Mouse (Mus musculus) megakaryocyte, adult 5-6 weeks (primary cell): Measurements from ENCODE around the gene Igfbp5. TPM values are rescaled to one million over a fixed set of nuclear protein-coding genes. Genes with fewer than 3 reads are reported as not detected.

ENCODE experiments used
- ATAC-seq: 2 replicates; pipeline ENCODE4 v1.8.0; 2016; ENCODE audit warnings: mild to moderate bottlenecking, inconsistent platforms; ENCODE audit not compliant: poor library complexity, severe bottlenecking
- total RNA-seq, 2 experiments: library from RNA; stranded (forward) in 1 of 2; stranded (reverse) in 1 of 2; fragments of 153-499, 151-499 nt in 1 of 2; fragments of 221-1000, 200-1000 nt in 1 of 2; gene quantifications; 2 replicates each; pipeline versions ENCODE4 v1.2.3 to v1.2.4; 2015 to 2017

The Igfbp5 gene
- total RNA-seq, 2 experiments from 2014 or later = 1.2 to 2.9 TPM

- no peak for ATAC-seq
These were observed 25.6 kb downstream of the Igfbp5 start for GRCm38 (mm10) chr1:72849037-72849436.

GRCm38 (mm10) chr1:72847849-72848380, 26.8 kb downstream of the Igfbp5 start:
- ATAC-seq = no peak

GRCm38 (mm10) chr1:72844675-72845074, 30.0 kb downstream of the Igfbp5 start:
- no peak for ATAC-seq

DNA sequence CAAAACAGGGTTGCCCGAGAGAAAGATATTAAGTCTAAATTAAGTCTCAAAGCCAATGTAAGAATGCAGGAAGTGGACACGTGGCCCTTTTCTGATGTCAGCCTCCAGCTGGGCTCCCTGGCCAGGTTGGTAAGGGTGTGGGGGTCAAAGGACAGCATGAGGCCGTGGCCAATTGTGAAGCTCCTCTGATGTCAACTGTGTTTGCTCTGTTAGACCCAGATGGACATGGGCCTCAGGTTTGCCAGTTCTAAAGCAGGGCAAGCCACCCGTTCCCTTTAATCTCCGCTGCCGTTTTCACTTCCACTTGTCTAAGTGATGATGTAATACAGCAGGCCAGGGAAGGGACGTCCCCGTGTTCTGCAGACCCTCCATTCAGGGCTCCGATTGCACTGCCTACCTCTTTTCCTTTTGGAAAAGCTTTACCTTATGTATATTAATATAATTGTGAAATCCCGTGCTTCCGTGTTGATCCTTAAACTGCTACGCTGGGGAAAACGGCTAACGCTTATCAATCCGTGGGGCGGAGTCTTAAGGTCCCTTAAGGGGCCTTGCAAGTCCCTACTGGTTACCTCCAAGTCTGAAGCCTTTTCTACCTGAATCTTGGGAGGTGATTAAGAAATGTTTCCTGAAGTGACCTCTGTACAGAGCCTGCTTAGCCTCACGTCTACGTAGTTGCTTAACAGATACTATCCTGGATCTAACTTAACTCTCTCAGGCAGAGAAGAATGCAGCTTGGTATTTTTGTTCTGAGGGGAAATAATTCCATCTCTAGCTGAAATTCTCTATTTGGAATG, 31.8 kb downstream of the Igfbp5 start:
- ATAC-seq = no peak

- no peak for ATAC-seq
These were observed 34.9 kb downstream of the Igfbp5 start for GRCm38 (mm10) chr1:72839791-72840190.

- ATAC-seq = no peak
These were observed 35.3 kb downstream of the Igfbp5 start for GRCm38 (mm10) chr1:72839356-72839755.

- no peak for ATAC-seq
These were observed 41.1 kb downstream of the Igfbp5 start for GRCm38 (mm10) chr1:72833563-72833962.

DNA sequence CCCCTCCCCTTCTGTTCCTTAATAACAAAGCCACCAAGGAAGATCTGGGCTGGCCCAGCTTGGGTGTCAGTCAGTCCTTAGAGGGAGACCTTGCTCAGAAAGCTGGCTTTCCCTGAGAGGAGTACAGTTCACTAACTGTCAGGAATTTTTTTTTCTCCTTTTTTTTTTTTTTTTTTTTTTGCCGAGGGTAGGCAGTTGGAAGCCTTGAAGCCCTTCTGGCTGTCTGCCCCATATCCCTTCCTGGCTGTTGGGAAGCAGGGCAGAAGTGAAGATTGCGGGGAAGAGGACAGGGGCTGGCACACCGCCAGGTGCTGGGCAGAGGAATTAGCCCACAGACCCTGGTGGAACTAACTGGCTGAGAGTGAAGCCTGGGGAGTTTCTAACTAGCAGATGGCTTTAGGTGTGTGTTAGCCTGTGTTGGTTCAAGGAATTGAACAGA, 42.0 kb downstream of the Igfbp5 start:
- ATAC-seq = no peak

DNA sequence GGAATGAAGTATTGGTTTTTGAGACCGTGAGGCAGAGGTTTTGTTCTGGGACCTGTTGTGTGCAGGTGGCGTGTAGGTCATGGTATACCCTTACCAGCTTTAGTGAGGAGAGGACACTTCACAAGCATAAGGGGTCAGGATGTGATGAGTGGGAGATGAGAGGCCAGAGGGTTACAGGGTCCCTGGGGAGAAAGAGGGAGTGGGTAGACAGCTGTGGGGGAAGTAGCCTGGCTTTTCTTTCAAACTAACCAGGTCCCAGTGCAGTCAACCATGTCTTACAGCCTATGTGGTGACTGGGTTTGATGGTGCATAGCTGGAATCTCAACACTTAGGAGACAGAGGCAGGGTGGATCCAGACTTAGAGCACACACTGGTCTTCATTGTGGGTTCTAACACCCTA, 44.2 kb downstream of the Igfbp5 start:
- no peak for ATAC-seq

GRCm38 (mm10) chr1:72828843-72829242, 45.8 kb downstream of the Igfbp5 start:
- no peak for ATAC-seq

DNA sequence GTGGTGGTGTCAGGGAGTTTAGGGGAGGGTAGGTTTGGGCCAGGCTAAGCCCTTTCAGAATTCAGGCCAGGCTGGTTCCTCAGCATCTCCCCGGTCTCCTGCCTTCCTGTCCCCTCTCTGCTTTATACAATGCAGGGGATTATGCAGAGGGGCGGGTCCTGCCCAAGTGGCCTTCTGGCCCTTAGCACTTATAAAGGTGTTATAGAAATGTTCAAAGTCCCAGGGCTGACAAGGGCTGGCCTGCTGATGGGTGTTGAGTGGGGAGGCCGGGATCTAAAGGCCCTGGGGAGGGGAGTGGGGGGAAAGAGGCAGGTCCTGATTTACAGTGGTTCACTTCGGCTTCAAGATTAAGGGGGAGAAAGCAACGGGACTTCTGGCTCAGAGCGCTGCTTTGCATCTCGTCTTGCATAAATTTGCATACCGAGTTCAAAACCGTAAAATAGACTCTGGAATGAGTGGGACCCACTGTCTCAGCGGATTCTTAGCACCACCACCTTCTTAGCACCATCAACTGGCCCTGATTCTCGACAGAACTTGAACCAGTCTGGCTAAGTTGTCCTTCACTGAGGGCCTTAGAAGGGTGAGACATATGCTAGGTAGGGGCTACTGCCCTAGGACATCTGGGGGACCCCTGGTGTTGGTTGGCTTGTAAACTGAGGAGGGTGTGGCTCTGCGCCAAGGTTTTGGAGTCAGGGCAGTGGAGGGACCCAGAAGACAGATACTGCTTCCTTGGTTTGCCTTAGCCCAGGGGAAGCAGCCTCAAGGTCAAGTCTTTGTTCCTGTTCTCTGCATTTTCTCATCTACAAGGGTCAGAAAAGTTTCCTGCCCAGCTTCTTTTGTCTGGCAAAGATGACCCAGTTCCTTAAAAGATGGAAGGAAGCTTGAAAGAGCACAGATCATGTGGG, 47.0 kb downstream of the Igfbp5 start:
- ATAC-seq = no peak

DNA sequence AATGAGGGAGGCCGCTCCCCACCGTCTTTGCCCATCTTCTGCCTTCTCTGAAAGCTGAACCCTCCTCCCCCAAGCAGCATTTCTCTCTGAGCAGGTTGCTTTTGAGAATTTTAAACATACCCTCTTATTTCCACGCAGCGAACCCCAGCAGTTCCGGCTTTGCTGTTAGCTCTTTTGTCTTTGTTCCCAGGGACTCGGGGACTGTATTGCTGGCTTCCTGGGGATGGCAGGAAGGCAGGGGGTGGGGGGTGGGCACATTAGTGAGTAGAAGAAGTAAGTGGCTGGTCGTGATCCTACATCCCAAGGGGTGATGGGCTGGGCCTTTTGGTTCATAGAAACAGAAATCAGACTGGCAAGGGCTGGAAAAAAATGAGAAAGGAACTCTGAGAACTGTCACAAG, 47.8 kb downstream of the Igfbp5 start:
- ATAC-seq = no peak

DNA sequence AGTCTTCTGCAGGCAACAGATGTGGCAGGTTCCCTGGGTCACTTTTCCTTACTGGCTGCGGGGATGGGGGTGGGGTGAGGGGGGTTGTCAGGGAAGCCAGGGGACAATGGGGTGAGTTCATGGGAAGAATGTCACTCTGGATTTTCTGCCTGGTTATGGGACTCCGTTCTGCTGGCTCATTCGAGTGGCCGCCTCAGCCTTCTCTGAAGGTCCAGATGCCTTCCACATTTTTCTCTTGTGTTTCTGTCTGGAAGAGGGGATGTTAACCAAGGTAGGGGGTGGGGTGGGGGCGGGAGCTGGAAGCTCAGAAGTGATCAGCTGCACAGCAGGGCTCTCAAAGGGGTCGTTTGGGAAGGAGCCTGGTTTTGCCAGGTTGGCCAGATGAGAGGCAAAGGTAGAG, 48.2 kb downstream of the Igfbp5 start:
- no peak for ATAC-seq

GRCm38 (mm10) chr1:72825921-72826320, 48.8 kb downstream of the Igfbp5 start:
- no peak for ATAC-seq

- no peak for ATAC-seq
These were observed 49.4 kb downstream of the Igfbp5 start for GRCm38 (mm10) chr1:72825286-72825685.

GRCm38 (mm10) chr1:72824707-72825101, 50.0 kb downstream of the Igfbp5 start:
- ATAC-seq = no peak

DNA sequence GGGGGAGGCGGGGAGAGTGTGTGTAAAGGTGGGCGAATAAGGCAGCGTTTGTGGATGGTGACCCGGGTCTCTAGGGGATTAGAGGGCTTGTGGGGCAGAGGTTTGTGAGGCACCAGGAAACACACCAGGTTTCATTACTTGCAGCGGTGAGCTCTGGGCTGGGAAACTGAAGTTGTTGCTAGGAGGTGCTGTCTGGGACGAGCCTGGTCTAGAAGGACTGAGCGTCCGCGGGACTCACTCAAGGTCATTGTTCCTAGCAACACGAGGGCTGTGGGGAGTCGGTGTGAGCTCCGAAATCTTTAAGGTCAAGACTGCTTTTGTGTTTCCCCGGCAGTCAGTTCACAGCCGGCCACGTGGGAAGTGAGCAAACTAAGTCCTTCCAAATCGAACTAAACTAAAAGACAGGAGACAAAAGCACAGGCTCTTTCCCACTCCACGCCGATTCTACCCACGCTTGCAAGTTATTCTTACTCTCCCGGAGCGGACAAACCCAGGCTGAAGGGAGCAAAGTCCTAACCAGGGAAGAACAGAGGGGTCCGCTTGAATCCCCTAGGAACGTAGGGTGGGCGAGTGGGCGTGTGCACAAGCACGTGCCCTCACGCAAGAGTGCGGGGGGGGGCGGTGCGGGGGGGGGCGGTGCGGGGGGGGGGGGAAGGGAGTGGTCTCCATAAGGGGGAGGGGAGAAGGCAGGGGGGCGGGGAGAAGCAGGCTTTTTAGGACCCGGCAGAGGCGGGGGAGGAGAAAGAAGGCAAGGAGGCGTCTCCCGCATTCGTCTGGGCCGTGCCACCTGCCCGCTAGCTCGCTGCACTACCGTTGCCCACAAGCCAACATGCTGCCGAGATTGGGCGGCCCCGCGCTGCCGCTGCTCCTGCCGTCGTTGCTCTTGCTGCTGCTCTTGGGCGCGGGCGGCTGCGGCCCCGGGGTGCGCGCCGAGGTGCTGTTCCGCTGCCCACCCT, 50.7 kb downstream of the Igfbp5 start, which contains the start of gene Igfbp2:
Igfbp2 (plus strand) TSS at position 753 of the 956 bp plus-strand sequence.
- no peak for ATAC-seq

DNA sequence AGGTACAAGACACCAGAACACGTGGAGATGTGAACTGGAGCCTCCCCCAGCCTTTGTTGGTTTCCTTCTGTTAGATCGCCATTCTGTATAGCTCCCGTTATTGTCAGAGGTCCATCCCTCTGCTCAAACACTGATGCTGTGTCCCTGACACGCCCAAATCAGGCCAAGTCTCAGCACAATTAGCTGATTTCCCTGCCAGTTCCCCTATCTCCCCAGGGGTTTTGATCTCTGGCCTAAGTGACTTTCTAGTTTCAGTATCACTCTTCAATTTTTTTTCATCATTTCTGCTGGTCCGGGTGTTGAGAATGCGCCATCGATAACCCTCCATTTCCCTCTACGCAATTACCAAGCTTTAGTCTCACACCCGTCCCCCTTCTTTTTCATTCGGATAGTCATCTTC, 51.8 kb downstream of the Igfbp5 start:
- ATAC-seq = no peak

DNA sequence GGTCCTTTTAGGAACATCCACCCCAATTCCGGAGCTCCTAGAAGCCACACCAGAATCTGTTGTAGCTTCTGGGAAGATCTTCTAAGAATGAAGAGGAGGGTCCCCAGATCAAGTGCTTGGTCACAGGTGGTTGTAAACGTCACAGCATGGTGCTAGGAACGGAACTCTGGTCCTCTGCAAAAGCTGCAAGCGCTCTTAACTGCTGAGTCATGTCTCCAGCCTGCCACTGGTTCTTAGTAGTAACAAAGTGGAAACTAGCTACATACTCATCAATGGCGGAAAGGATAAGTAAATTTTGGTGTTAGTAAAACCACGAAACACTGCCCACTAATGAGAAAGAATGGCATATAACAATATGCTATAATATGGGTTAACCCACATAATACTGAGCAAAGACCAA, 54.7 kb downstream of the Igfbp5 start:
- no peak for ATAC-seq

- no peak for ATAC-seq
These were observed 59.1 kb downstream of the Igfbp5 start for GRCm38 (mm10) chr1:72815616-72816015.
